Mouse (Mus musculus): ENCODE data around the gene Trappc6a. TPM values are rescaled to one million over a fixed set of nuclear protein-coding genes. Genes with fewer than 3 reads are reported as not detected.
A peak's percentile ranks its signal among the peaks of the same experiment; 100 is the strongest.

The Trappc6a gene
- polyA plus RNA-seq, 1 experiment from 2014 or later = 94.2 TPM

DNA sequence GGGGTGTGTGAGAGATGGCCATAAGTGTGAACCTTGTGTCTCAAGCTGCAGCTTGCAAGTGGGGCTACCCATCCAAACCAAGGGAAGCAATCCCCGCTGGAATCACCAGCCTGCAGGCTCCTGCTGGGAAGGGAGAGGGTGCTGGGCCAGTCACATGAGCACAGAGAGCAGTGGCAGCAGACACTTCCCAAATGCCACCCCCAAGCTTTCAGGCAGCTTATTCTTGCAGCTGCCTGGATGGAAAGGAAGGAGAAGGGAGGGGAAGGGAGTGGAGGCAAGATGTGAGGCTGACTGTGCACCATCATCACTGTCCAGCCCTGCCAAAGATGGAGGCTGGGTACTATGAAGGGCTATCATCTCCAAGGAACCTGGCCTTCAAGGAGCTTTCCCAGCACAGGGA is 46.0 kb downstream of the Trappc6a start:
- no peak overlapping the region for H3K4me2 ChIP-seq (replicated peaks; ENCODE audit: low read depth, low read length)
- 73% methylated on average over 1 of the region's 1 CpGs for WGBS
- no peaks in the 10 kb centered on the region for H3K27me3 ChIP-seq (ENCODE audit: insufficient read depth, low read length)
- H3K9me3 ChIP-seq (ENCODE audit: low read length) = no peaks in the 10 kb centered on the region
- H3K36me3 ChIP-seq (ENCODE audit: insufficient read depth, low read length) = peaks cover 20% of the 10 kb centered on the region
- H3K9ac ChIP-seq (replicated peaks; ENCODE audit: low read length) = no peak overlapping the region
- no peak for ATAC-seq (ENCODE audit: low FRiP score, low TSS enrichment)
- H3K4me3 ChIP-seq (ENCODE audit: low read length) = no peak overlapping the region
- H3K27ac ChIP-seq (ENCODE audit: low read length) = no peak overlapping the region
- H3K4me1 ChIP-seq (ENCODE audit: insufficient read depth, low read length) = peaks cover 15% of the 10 kb centered on the region; the same call in 1 of the 2 replicates

- no peak overlapping the region for H3K27ac ChIP-seq (ENCODE audit: low read length)
- no peak overlapping the region for H3K4me2 ChIP-seq (replicated peaks; ENCODE audit: low read depth, low read length)
- H3K4me3 ChIP-seq (ENCODE audit: low read length) = no peak overlapping the region
- no peaks in the 10 kb centered on the region for H3K27me3 ChIP-seq (ENCODE audit: insufficient read depth, low read length)
- WGBS = 94% methylated on average over 2 of the region's 2 CpGs
- H3K36me3 ChIP-seq (ENCODE audit: insufficient read depth, low read length) = peaks cover 20% of the 10 kb centered on the region
- peaks cover 31% of the 10 kb centered on the region for H3K4me1 ChIP-seq (ENCODE audit: insufficient read depth, low read length)
- H3K9me3 ChIP-seq (ENCODE audit: low read length) = no peaks in the 10 kb centered on the region
- 0 out of 2 replicates have a peak overlapping the region, but pooled peaks have one; percentile 8 for H3K9ac ChIP-seq (replicated peaks; ENCODE audit: low read length)
- no peak for ATAC-seq (ENCODE audit: low FRiP score, low TSS enrichment)
These were observed 48.9 kb downstream of the Trappc6a start for GRCm38 (mm10) chr7:19557086-19557485.

GRCm38 (mm10) chr7:19557982-19558900 is 50.0 kb downstream of the Trappc6a start:
- Histone ChIP-seq H3K27ac (ENCODE audit: low read length) (no peak overlapping the region), H3K27me3 (ENCODE audit: insufficient read depth, low read length) (no peaks in the 10 kb centered on the region), H3K9ac (replicated peaks; ENCODE audit: low read length) (no peak overlapping the region; the same call in 1 of the 2 replicates), H3K9me3 (ENCODE audit: low read length) (no peaks in the 10 kb centered on the region), H3K4me2 (replicated peaks; ENCODE audit: low read depth, low read length) (no peak overlapping the region), H3K4me3 (ENCODE audit: low read length) (no peak overlapping the region), H3K4me1 (ENCODE audit: insufficient read depth, low read length) (peaks cover 35% of the 10 kb centered on the region), H3K36me3 (ENCODE audit: insufficient read depth, low read length) (peaks cover 15% of the 10 kb centered on the region)
- 89% methylated on average over 6 of the region's 6 CpGs for WGBS
- ATAC-seq (ENCODE audit: low FRiP score, low TSS enrichment) = no peak

DNA sequence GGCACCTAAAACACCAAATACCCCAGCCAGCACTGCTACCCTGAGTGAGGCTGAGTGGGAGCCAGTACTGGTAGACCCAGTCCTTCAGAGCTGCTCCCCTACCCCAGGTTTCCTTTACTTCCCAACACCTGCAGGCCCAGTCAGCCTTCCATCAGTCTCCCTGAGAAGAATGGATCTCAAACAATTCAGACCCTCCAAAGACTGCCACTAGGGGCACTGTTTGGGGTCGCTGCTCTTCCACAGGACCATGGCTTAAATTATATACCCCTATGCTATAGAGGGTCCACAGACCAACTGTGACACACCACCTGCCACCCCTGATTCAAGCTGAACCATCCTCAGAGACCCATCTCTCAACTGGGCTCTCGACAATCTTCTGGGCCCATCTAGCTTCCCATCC is 50.8 kb downstream of the Trappc6a start:
- Histone ChIP-seq H3K4me3 (ENCODE audit: low read length) (no peak overlapping the region), H3K9me3 (ENCODE audit: low read length) (no peaks in the 10 kb centered on the region), H3K4me1 (ENCODE audit: insufficient read depth, low read length) (peaks cover 37% of the 10 kb centered on the region), H3K27ac (ENCODE audit: low read length) (no peak overlapping the region), H3K9ac (replicated peaks; ENCODE audit: low read length) (no peak overlapping the region), H3K36me3 (ENCODE audit: insufficient read depth, low read length) (peaks cover 11% of the 10 kb centered on the region), H3K27me3 (ENCODE audit: insufficient read depth, low read length) (no peaks in the 10 kb centered on the region), H3K4me2 (replicated peaks; ENCODE audit: low read depth, low read length) (no peak overlapping the region)
- 46% methylated on average over 2 of the region's 2 CpGs for WGBS
- no peak for ATAC-seq (ENCODE audit: low FRiP score, low TSS enrichment)

GRCm38 (mm10) chr7:19560491-19561260 is 52.5 kb downstream of the Trappc6a start:
- Histone ChIP-seq H3K36me3 (ENCODE audit: insufficient read depth, low read length) (peaks cover 21% of the 10 kb centered on the region), H3K9me3 (ENCODE audit: low read length) (peaks cover 5% of the 10 kb centered on the region), H3K4me3 (ENCODE audit: low read length) (peak overlapping the region; percentile 99), H3K4me2 (replicated peaks; ENCODE audit: low read depth, low read length) (peak overlapping the region; percentile 81), H3K9ac (replicated peaks; ENCODE audit: low read length) (peak overlapping the region; percentile 96), H3K27ac (ENCODE audit: low read length) (peak overlapping the region; percentile 94; the same call in 1 of the 2 replicates), H3K4me1 (ENCODE audit: insufficient read depth, low read length) (peaks cover 37% of the 10 kb centered on the region), H3K27me3 (ENCODE audit: insufficient read depth, low read length) (no peaks in the 10 kb centered on the region)
- 18% methylated on average over 11 of the region's 11 CpGs for WGBS
- no peak for ATAC-seq (ENCODE audit: low FRiP score, low TSS enrichment)

- WGBS = under 1% methylated on average over 11 of the region's 11 CpGs
- peaks cover 21% of the 10 kb centered on the region for H3K36me3 ChIP-seq (ENCODE audit: insufficient read depth, low read length)
- peaks cover 37% of the 10 kb centered on the region for H3K4me1 ChIP-seq (ENCODE audit: insufficient read depth, low read length)
- H3K27ac ChIP-seq (ENCODE audit: low read length) = peak overlapping the region; percentile 94
- H3K27me3 ChIP-seq (ENCODE audit: insufficient read depth, low read length) = no peaks in the 10 kb centered on the region
- peak overlapping the region; percentile 81 for H3K4me2 ChIP-seq (replicated peaks; ENCODE audit: low read depth, low read length)
- H3K4me3 ChIP-seq (ENCODE audit: low read length) = peak overlapping the region; percentile 99
- H3K9me3 ChIP-seq (ENCODE audit: low read length) = peaks cover 5% of the 10 kb centered on the region
- no peak for ATAC-seq (ENCODE audit: low FRiP score, low TSS enrichment)
- H3K9ac ChIP-seq (replicated peaks; ENCODE audit: low read length) = peak overlapping the region; percentile 96
These were observed 53.2 kb downstream of the Trappc6a start for GRCm38 (mm10) chr7:19561431-19561764.

DNA sequence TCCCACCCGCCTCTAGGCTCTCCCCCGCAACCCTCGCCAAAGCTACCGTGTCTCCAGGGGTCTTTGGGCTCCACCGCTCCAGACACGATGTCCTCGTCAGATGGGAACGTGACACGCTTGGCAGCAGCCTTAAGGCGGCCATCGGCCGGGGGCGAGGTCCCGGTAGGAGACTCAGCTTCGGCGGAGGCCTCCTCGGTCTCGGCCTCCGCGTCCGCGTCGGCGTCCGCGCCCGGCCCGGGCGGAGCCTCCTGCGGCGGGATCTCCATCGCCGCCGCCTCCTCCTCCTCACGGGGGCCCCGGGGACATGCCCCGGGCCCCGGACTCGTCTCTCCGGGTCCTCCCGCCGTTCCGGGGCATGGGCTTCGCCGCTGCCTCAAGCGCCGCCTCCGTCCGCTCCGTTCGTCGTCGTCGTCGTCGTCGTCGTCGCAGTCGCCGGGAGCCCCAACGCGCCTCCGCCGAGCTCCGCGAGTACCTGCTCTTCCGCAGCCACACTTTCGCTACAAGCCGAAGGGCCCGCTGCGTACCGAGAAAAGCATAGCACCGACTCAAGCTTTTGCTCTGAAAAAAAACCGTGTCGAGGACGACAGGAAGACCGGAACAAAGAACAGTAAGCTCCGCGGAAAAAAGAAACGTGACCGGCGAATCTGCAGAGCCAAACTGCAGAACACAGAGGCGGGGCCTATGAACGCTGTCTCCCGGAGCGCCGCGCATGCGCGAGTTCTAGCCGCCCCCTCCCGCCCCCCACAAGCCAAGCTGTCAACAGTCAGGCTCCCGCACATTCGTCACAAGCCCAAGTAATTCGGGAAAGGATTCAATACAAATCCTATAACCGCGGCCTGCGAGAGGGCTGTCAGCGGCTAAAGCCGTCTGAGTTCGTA is 53.8 kb downstream of the Trappc6a start:
- H3K4me2 ChIP-seq (replicated peaks; ENCODE audit: low read depth, low read length) = peak overlapping the region; percentile 81
- peaks cover 21% of the 10 kb centered on the region for H3K36me3 ChIP-seq (ENCODE audit: insufficient read depth, low read length)
- peak overlapping the region; percentile 99 for H3K4me3 ChIP-seq (ENCODE audit: low read length)
- peaks cover 5% of the 10 kb centered on the region for H3K9me3 ChIP-seq (ENCODE audit: low read length)
- under 1% methylated on average over 91 of the region's 102 CpGs for WGBS
- peak overlapping the region; percentile 94 for H3K27ac ChIP-seq (ENCODE audit: low read length)
- peaks cover 37% of the 10 kb centered on the region for H3K4me1 ChIP-seq (ENCODE audit: insufficient read depth, low read length)
- peak overlapping the region; percentile 96 for H3K9ac ChIP-seq (replicated peaks; ENCODE audit: low read length)
- ATAC-seq (ENCODE audit: low FRiP score, low TSS enrichment) = peak; percentile 85
- no peaks in the 10 kb centered on the region for H3K27me3 ChIP-seq (ENCODE audit: insufficient read depth, low read length)

DNA sequence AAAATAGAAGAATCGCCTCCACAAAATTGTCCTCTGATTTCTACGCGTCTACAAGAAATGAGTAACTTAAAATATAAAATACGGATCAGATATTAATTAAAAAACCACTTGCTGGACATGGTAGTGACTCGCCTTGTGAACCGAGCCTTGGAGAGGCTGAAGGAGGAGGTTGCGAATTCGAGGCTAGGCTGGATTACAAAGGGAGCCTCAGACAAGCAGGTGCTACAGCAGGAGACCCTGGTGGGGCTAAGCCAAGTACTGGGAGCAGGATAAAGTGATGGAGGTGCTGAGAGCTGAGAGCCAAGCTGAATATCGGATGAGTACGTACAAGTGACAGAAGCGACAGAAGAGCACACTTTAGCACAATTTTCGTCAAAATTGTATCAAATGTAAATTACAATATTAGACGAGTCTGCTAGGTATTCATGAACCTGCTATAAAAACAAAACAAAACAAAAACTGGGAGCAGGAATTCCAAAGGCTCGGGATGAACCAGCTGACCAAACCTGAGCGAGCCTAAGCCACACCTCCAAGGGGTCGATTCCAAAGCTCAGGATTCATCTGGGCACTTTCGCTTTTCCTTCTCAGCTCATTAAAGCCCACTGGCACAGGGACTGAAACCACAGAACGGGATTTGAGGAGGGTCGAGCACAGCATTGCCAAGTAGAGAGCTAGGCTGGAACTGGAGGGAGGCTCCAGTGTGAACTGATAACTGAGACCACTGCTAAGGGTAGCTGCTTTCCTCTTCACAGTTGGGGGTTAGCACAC is 54.6 kb downstream of the Trappc6a start, which contains the start of gene Ppp1r37:
Gene Ppp1r37 (minus strand): TSS at position 434 of the 768 bp plus-strand sequence.
- 1% methylated on average over 19 of the region's 19 CpGs for WGBS

More for the DNA sequence above, 54.6 kb downstream of the Trappc6a start, which contains the start of gene Ppp1r37:
- Histone ChIP-seq H3K27ac (ENCODE audit: low read length) (peak within 1 kb of the TSS; percentile 94), H3K4me2 (replicated peaks; ENCODE audit: low read depth, low read length) (peak within 1 kb of the TSS; percentile 81), H3K27me3 (ENCODE audit: insufficient read depth, low read length) (no peaks in the 10 kb centered on the region), H3K4me3 (ENCODE audit: low read length) (peak within 1 kb of the TSS; percentile 99), H3K4me1 (ENCODE audit: insufficient read depth, low read length) (peaks cover 37% of the 10 kb centered on the region), H3K9ac (replicated peaks; ENCODE audit: low read length) (peak within 1 kb of the TSS; percentile 96), H3K36me3 (ENCODE audit: insufficient read depth, low read length) (peaks cover 19% of the 10 kb centered on the region), H3K9me3 (ENCODE audit: low read length) (peaks cover 5% of the 10 kb centered on the region)
- 0 out of 2 replicates have a peak, but pooled peaks have one; percentile 43 for ATAC-seq (ENCODE audit: low FRiP score, low TSS enrichment)

All from kidney, embryonic 16.5 days (tissue).